Mouse (Mus musculus) kidney, adult 2 months (tissue): ENCODE measurements at regions not wholly inside any gene's neighbourhood (a gene's known extent, or its start where the extent isn't known, plus 50 kb on each side); places are given as distances from the start of the nearest gene placed in this dataset.

Experiments
- CTCF ChIP-seq: fragments of 200-500 bp; conservative IDR thresholded peaks from 2 replicates; pipeline ENCODE4 v1.5.1; 2011; ENCODE audit warnings: low read depth, mild to moderate bottlenecking, control low read depth, low read length, moderate library complexity, mixed read lengths; ENCODE audit not compliant: insufficient read depth, insufficient read length
- POLR2A ChIP-seq: fragments of 200-500 bp; IDR thresholded peaks from one replicate; pipeline ENCODE4 v1.6.1; 2011; ENCODE audit warnings: low read depth, low read length, control low read depth

GRCm38 (mm10) chr12:93312214-93312613 is 1463.3 kb upstream of the Sel1l start:
- TF ChIP-seq CTCF, result no peak
- no peak for TF ChIP-seq POLR2A
